Mouse (Mus musculus): ENCODE data around the gene Kitl. TPM values are rescaled to one million over a fixed set of nuclear protein-coding genes. Genes with fewer than 3 reads are reported as not detected.

The Kitl gene
- polyA plus RNA-seq, 1 experiment from 2014 or later = 60.4 TPM

DNA sequence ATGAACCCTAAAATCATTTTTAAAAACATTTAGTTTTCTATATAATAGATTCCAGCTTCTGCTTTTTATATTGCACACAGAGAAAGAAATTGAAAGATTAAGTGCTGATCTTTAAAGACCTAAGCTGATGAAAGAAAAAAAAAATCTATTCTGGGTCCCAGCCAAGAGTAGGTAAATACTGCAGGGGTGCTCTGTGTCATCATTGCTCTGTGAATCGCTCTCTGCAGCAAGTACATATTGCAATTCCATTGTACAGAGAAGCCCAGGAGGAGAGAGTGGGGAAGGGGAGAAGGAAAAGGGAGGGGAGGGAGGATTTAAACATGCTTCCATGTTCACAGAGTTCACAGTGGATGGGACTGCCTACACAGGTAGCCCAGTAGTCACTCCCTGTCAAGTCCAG, 116.9 kb downstream of the Kitl start:
- ATAC-seq (ENCODE audit: insufficient read depth) = no peak
- no peaks in the 10 kb centered on the region for H3K9me3 ChIP-seq (ENCODE audit: low read depth, low read length)
- no peak for DNase-seq
- no peak overlapping the region for H3K4me3 ChIP-seq (ENCODE audit: low read depth, low read length)
- H3K36me3 ChIP-seq (ENCODE audit: insufficient read depth) = no peaks in the 10 kb centered on the region
- H3K4me1 ChIP-seq (ENCODE audit: insufficient read depth) = peaks cover 10% of the 10 kb centered on the region; the same call in 1 of the 2 replicates
- no peak for TF ChIP-seq CTCF (IDR thresholded peaks at IDR 0.05; ENCODE audit: low read depth)
- WGBS = 71% methylated on average over 1 of the region's 1 CpGs
- H3K27me3 ChIP-seq (ENCODE audit: insufficient read depth, low read length) = no peaks in the 10 kb centered on the region
- no peak overlapping the region for H3K9ac ChIP-seq
- H3K27ac ChIP-seq (ENCODE audit: low read depth) = no peak overlapping the region
- H3K4me2 ChIP-seq = no peak overlapping the region

DNA sequence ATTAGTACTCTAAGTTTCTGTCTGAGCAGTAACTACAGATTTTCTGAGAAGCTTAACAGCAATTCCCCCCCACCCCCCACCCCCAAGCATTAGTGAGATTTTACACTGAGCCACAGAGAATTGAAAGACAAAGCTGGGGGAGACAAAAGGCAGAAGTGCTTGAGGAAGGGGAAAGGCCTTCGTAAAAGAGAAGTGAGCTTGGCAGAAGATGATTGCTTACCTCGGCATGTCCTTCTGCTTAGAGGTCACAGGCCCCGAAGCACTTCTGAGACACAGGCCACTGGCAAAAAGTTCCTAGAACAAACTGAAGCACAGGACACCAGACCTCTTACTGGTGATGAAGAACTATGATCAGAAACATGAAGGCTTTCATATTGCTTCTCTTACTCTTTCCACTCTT, 123.1 kb downstream of the Kitl start:
- no peaks in the 10 kb centered on the region for H3K27me3 ChIP-seq (ENCODE audit: insufficient read depth, low read length)
- no peak overlapping the region for H3K4me3 ChIP-seq (ENCODE audit: low read depth, low read length)
- no peaks in the 10 kb centered on the region for H3K9me3 ChIP-seq (ENCODE audit: low read depth, low read length)
- ATAC-seq (ENCODE audit: insufficient read depth) = no peak
- TF ChIP-seq CTCF (IDR thresholded peaks at IDR 0.05; ENCODE audit: low read depth) = no peak
- no peak overlapping the region for H3K9ac ChIP-seq
- WGBS = 59% methylated on average over 3 of the region's 3 CpGs
- no peak overlapping the region for H3K27ac ChIP-seq (ENCODE audit: low read depth)
- H3K36me3 ChIP-seq (ENCODE audit: insufficient read depth) = no peaks in the 10 kb centered on the region
- DNase-seq = no peak
- H3K4me1 ChIP-seq (ENCODE audit: insufficient read depth) = no peaks in the 10 kb centered on the region
- H3K4me2 ChIP-seq = no peak overlapping the region

DNA sequence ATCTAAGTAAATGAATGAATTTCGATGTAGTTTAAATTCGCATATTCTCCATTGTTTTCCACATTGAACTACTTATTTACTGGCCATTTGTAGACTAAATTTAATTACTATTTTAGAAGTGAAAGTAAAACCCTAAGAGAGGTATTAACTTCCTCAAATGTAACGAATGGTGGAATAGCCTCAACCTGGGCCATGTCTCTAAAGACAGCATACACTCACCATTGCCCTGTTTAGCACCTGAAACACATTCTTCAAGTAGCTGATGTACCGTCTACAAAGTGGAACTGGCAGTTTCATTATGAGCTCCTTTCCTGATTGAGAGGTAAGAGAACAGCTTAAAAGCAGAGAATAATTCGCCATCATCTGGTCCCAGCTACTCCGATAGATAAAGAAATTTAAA, 132.7 kb downstream of the Kitl start:
- Histone ChIP-seq H3K27me3 (ENCODE audit: insufficient read depth, low read length) (no peaks in the 10 kb centered on the region), H3K4me2 (no peak overlapping the region), H3K4me3 (ENCODE audit: low read depth, low read length) (no peak overlapping the region), H3K27ac (ENCODE audit: low read depth) (no peak overlapping the region), H3K36me3 (ENCODE audit: insufficient read depth) (no peaks in the 10 kb centered on the region), H3K4me1 (ENCODE audit: insufficient read depth) (no peaks in the 10 kb centered on the region), H3K9me3 (ENCODE audit: low read depth, low read length) (no peaks in the 10 kb centered on the region), H3K9ac (no peak overlapping the region)
- TF ChIP-seq CTCF (IDR thresholded peaks at IDR 0.05; ENCODE audit: low read depth) = no peak
- WGBS = 86% methylated on average over 6 of the region's 6 CpGs
- DNase-seq (no peak), ATAC-seq (ENCODE audit: insufficient read depth) (no peak)

Small RNA genes within 50 kb of the gene (microRNA-seq; reads per million reads assigned to microRNA genes)
- gene Gm22918 (ENCODE audit: borderline number of aligned reads) (not detected), gene Gm25287 (ENCODE audit: borderline number of aligned reads) (not detected)

Measured in lung, embryonic 14.5 days (tissue).